Mouse (Mus musculus) hindbrain, embryonic 15.5 days (tissue): Measurements from ENCODE around the gene Tiam1. TPM values are rescaled to one million over a fixed set of nuclear protein-coding genes. Genes with fewer than 3 reads are reported as not detected.

Source experiments
- ATAC-seq: fragments of 200-750 bp; cut with Nextera tagmentation; 2 replicates; pipeline ENCODE4 v1.8.0; 2017; ENCODE audit warnings: low read depth, moderate number of reproducible peaks, moderate TSS enrichment; ENCODE audit not compliant: low FRiP score
- H3K27ac ChIP-seq: fragments of 300-500 bp; sonication (generic); replicated peaks from 2 replicates; pipeline ENCODE4 v1.5.1; 2015; ENCODE audit warnings: mild to moderate bottlenecking, inconsistent platforms
- H3K27me3 ChIP-seq: fragments of 300-500 bp; sonication (generic); 2 replicates; pipeline ENCODE4 v1.6.1; 2015; ENCODE audit warnings: control low read depth, inconsistent platforms
- H3K36me3 ChIP-seq: fragments of 300-500 bp; sonication (generic); 2 replicates; pipeline ENCODE4 v1.6.1; 2015; ENCODE audit warnings: control low read depth, inconsistent platforms
- H3K4me1 ChIP-seq: fragments of 300-500 bp; sonication (generic); replicated peaks from 2 replicates; pipeline ENCODE4 v1.6.1; 2015; ENCODE audit warnings: control low read depth, inconsistent platforms
- H3K4me2 ChIP-seq: fragments of 300-500 bp; sonication (generic); 2 replicates; pipeline ENCODE4 v1.6.1; 2015; ENCODE audit warnings: moderate library complexity, mild to moderate bottlenecking, inconsistent platforms
- H3K4me3 ChIP-seq: fragments of 300-500 bp; sonication (generic); 2 replicates; pipeline ENCODE4 v1.5.1; 2015; ENCODE audit warnings: mild to moderate bottlenecking, inconsistent platforms
- H3K9ac ChIP-seq: fragments of 300-500 bp; sonication (generic); 2 replicates; pipeline ENCODE4 v1.6.1; 2015; ENCODE audit warnings: inconsistent platforms
- H3K9me3 ChIP-seq: fragments of 300-500 bp; sonication (generic); 2 replicates; pipeline ENCODE4 v1.6.1; 2016; ENCODE audit warnings: control low read depth, inconsistent platforms
- WGBS: fragments of 180-500 bp; shearing (Covaris S2); methylation state at CpG from one replicate; pipeline ENCODE4 v1.1.7; 2015; 5-methylcytosine and 5-hydroxymethylcytosine counted together
- polyA plus RNA-seq: library from polyadenylated mRNA; unstranded; fragments of >200 nt; fragmentation: Nextera tagmentation; extraction: Ambion mirVana; gene quantifications from 2 replicates; pipeline ENCODE4 v1.2.1, GENCODE M21; 2015

Gene Tiam1
- 23.8 and 27.3 TPM in 2 replicates for polyA plus RNA-seq

DNA sequence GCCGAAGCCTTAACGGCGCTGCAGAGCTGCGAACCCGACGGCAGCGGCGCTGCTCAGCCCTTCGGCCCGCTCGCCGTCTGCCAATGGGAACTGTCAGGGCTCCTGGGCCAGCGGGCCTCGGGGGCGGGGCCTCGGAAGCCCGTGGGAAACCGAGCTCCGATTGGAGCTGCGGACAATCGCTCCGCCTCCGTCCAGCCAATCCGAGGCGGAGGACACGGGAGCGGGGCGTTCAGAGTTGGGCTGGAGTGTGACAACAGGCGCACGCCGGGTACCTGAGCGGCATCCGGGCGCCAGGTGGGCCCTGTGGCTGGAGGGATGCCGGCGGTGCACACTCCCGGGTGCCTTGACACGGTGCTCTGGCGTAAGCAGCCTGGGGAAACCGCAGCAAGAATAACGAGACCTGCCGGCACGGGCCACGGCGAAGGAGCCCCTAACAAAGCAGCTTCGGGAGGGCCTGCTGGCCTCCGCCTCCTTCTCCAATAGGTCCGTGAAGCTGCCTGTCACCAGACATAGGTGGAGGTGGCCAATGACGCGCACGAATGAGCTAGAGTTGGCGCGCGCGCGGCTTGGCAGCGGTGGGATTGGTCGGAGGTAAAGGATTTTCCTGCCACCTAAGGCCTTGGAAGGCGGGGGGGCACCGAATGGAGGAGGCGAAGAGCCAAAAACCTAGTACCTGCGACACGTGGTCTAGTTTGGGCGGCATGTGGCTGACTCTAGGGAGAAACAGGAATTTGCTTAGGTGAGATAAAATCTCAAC lies at the start of gene Tiam1:
TSS of gene Tiam1 (minus strand) at position 10 of the 757 bp plus-strand sequence.
- H3K27me3 ChIP-seq, result no peaks in the 10 kb centered on the region
- H3K9ac ChIP-seq, result peak within 1 kb of the TSS; percentile 76
- H3K4me1 ChIP-seq, result peaks cover 34% of the 10 kb centered on the region
- no peaks in the 10 kb centered on the region for H3K9me3 ChIP-seq
- peak within 1 kb of the TSS; percentile 62 for H3K4me3 ChIP-seq
- no peaks in the 10 kb centered on the region for H3K36me3 ChIP-seq
- peak within 1 kb of the TSS; percentile 88 for H3K27ac ChIP-seq
- WGBS, result under 1% methylated on average over 64 of the region's 64 CpGs
- ATAC-seq, result peak; percentile 97
- H3K4me2 ChIP-seq, result peak within 1 kb of the TSS; percentile 69

DNA sequence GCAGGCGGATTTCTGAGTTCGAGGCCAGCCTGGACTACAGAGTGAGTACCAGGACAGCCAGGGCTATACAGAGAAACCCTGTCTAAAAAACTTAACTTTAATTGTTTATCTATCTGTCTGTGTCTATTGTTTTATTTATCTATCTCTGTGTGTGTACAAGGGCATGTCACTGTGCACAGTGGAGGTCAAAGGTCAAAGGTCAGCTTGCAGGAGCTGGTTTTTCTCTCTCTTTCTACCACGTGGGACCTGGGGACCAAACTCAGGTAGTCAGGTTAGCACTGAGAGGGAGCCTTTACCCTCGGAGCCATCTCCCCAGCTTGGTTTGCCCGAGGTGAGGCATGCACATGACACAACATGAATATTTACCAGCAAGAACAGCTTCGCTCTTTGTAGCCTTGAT lies 47.7 kb upstream of the Tiam1 start:
- ATAC-seq, result no peak
- no peaks in the 10 kb centered on the region for H3K4me1 ChIP-seq
- WGBS, result 78% methylated on average over 6 of the region's 6 CpGs

DNA sequence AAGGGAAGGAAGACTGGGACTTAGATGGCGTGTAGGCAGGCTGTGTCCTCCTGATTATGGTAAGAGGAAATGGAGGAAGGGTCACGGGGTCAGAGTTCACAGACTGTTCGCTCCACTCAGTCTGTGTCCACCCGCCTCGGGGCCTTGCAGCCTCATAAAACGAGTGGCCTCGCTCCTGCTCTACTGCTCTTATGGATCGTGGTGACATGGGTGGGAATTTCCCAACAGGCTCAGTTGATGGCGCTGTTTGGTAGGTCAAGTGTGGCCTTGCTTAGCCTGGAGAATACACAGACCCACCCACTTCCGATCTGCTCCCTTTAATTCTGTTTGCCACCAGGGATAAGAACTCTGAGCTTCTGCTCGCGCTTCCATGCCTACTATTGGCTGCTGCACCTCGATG lies 43.9 kb upstream of the Tiam1 start:
- Histone ChIP-seq H3K27ac (no peak overlapping the region), H3K4me3 (no peak overlapping the region), H3K9ac (no peak overlapping the region), H3K36me3 (no peaks in the 10 kb centered on the region), H3K4me1 (no peaks in the 10 kb centered on the region), H3K9me3 (no peaks in the 10 kb centered on the region), H3K27me3 (0 out of 2 replicates have a peak, but pooled peaks cover 2% of the 10 kb centered on the region), H3K4me2 (no peak overlapping the region)
- ATAC-seq, result peak; percentile 52; the same call in 1 of the 2 replicates
- WGBS, result 40% methylated on average over 13 of the region's 13 CpGs

More for the DNA sequence above, 47.7 kb upstream of the Tiam1 start:
- H3K36me3 ChIP-seq, result no peaks in the 10 kb centered on the region
- no peak overlapping the region for H3K4me3 ChIP-seq
- H3K9ac ChIP-seq, result no peak overlapping the region
- 0 out of 2 replicates have a peak, but pooled peaks cover 2% of the 10 kb centered on the region for H3K27me3 ChIP-seq
- H3K4me2 ChIP-seq, result no peak overlapping the region
- no peak overlapping the region for H3K27ac ChIP-seq
- no peaks in the 10 kb centered on the region for H3K9me3 ChIP-seq

DNA sequence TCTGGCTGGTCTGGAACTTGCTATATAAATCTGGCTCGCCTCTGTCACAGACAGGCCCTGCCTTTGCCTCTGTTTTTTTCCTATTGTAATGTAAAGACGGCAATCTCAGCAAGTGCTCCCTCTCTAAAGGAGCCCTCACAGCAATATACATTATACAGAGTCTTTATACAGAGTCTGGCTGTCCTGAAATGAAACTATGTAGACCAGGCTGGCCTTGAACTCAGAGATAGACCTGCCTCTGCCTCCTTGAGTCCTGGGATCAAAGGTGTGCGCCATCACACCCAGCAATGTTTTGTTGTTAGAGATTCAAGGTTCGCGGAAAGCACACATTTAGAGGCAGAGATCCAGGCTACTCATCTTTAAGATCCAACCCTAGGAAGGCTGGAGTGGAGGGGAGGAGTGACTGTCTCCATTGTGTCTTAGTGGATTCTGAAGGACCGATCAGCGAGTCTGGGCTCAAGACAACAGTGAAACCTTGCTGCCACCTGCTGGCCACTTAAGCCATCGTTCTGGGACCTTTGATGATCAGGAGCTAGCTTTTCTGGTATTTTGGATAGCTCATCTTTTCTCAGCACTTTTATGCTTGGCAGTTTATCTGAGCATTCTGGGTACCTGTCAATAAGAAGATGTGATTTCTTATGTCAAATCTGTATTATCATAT lies 42.5 kb upstream of the Tiam1 start:
- Histone ChIP-seq H3K36me3 (no peaks in the 10 kb centered on the region), H3K27me3 (0 out of 2 replicates have a peak, but pooled peaks cover 2% of the 10 kb centered on the region), H3K4me3 (no peak overlapping the region), H3K4me1 (no peaks in the 10 kb centered on the region), H3K27ac (no peak overlapping the region), H3K9me3 (no peaks in the 10 kb centered on the region), H3K9ac (no peak overlapping the region), H3K4me2 (no peak overlapping the region)
- WGBS, result 41% methylated on average over 8 of the region's 8 CpGs
- ATAC-seq, result peak; percentile 68

DNA sequence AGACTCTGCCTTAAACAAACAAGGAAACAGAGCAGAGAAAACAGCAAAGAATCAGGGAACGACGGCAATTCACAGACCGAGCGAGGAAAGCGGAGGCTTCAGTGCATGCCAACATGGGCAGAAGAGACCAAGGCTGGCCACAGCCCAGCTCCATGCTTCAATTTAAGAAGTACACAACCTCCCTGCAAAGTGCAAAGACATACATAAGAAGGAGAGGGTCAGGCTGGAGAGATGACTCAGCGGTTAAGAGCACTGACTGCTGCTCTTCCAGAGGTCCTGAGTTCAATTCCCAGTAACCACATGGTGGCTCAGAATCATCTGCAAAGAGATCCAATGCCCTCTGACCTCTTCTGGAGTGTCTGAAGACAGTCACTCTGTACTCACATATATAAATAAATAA lies 40.6 kb upstream of the Tiam1 start:
- no peaks in the 10 kb centered on the region for H3K36me3 ChIP-seq
- H3K27me3 ChIP-seq, result 0 out of 2 replicates have a peak, but pooled peaks cover 2% of the 10 kb centered on the region
- no peak overlapping the region for H3K27ac ChIP-seq
- ATAC-seq, result no peak
- H3K9ac ChIP-seq, result no peak overlapping the region
- 77% methylated on average over 6 of the region's 6 CpGs for WGBS
- no peaks in the 10 kb centered on the region for H3K4me1 ChIP-seq
- H3K4me3 ChIP-seq, result no peak overlapping the region
- no peaks in the 10 kb centered on the region for H3K9me3 ChIP-seq
- no peak overlapping the region for H3K4me2 ChIP-seq

DNA sequence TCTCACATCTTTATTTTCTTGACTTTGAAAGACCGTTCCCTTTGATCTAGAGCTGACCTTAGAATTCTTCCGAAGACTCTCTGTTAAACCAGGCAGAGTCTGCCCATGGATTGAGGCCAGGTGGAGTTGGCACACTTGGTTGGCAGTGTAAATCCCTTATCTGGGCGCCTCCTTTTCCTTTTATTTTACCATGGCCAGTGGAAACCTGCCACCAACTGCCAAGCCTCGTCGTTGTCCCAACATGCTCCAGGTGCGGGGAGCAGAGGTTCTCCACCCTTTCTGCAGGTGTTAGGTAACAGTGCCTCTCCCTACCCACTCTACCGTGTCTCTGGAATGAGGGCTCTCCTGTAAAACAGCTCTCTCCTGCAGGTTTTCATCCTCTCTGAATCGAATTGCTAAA lies 38.1 kb upstream of the Tiam1 start:
- ATAC-seq, result no peak
- Histone ChIP-seq H3K36me3 (no peaks in the 10 kb centered on the region), H3K4me1 (peaks cover 2% of the 10 kb centered on the region), H3K9ac (no peak overlapping the region), H3K27ac (no peak overlapping the region), H3K4me2 (no peak overlapping the region), H3K27me3 (0 out of 2 replicates have a peak, but pooled peaks cover under 1% of the 10 kb centered on the region), H3K4me3 (no peak overlapping the region), H3K9me3 (no peaks in the 10 kb centered on the region)
- 89% methylated on average over 8 of the region's 8 CpGs for WGBS

DNA sequence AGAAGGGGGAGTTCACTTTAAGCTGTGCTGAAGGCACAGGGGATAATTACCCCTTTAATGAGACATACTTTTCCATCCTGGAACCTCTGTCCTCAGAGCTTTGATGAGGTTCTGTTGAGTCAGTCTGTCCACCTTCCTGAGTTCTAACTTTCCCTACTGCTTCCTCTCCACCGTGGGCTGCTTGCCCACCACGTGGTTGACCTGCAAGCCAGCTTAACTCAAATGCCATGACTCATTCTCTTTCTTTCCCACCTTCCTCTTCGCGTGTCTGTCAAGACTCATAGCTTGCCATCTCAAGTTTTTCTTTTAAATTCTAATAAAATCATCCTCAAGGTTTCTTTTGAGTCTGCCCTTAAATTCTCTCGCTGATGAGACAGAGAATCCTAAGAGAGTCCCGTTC lies 37.4 kb upstream of the Tiam1 start:
- ATAC-seq, result no peak

DNA sequence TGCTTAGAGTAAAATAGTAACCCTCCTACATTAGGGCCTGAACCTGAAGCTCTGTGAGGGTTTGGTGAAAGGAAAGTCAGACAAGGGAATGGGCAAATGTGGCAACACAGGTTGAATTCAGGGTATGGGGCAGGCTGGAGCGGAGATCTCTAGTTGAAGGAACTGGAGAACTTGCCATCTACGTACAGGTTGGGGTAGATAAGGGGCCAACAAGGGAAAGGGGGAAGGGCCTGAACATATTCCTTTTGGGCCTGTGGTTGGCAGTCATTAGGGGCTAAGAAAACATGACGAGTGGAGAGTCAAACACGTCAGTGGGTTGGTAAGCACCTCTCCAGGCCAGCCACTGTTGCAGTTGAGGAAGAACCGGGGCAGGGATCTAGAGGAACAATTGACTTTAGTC lies 36.3 kb upstream of the Tiam1 start:
- WGBS, result 90% methylated on average over 5 of the region's 5 CpGs

More for the DNA sequence above, 37.4 kb upstream of the Tiam1 start:
- Histone ChIP-seq H3K4me1 (peaks cover 9% of the 10 kb centered on the region), H3K36me3 (no peaks in the 10 kb centered on the region), H3K27ac (no peak overlapping the region), H3K4me2 (no peak overlapping the region), H3K9ac (no peak overlapping the region), H3K4me3 (no peak overlapping the region), H3K27me3 (no peaks in the 10 kb centered on the region), H3K9me3 (no peaks in the 10 kb centered on the region)
- WGBS, result 90% methylated on average over 6 of the region's 6 CpGs

DNA sequence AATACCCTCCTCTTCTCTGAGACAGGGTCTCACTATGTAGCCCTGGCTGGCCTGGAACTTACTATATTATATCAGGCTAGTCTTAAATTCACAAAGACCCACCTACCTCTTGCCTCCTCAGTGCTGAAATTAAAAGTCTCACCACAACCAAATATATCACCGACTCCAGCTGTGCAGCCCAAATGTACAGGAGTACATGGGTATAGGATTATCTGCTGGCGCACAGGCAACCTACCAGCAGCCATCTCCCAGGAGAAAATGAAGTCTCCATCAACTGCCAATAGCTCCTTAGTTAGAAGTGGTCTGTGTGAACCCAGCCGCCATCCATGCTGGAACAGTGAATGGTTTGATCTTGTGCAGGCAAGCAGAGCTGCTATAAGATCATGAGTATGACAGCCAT lies 34.8 kb upstream of the Tiam1 start:
- ATAC-seq, result no peak
- no peak overlapping the region for H3K9ac ChIP-seq
- no peaks in the 10 kb centered on the region for H3K9me3 ChIP-seq
- WGBS, result 96% methylated on average over 3 of the region's 3 CpGs
- H3K4me2 ChIP-seq, result no peak overlapping the region
- no peaks in the 10 kb centered on the region for H3K27me3 ChIP-seq
- peaks cover 10% of the 10 kb centered on the region for H3K4me1 ChIP-seq
- no peak overlapping the region for H3K27ac ChIP-seq
- H3K36me3 ChIP-seq, result no peaks in the 10 kb centered on the region
- H3K4me3 ChIP-seq, result no peak overlapping the region

More for the DNA sequence above, 36.3 kb upstream of the Tiam1 start:
- no peaks in the 10 kb centered on the region for H3K36me3 ChIP-seq
- H3K4me1 ChIP-seq, result peaks cover 10% of the 10 kb centered on the region
- no peak for ATAC-seq
- H3K4me2 ChIP-seq, result no peak overlapping the region
- no peak overlapping the region for H3K9ac ChIP-seq
- no peaks in the 10 kb centered on the region for H3K27me3 ChIP-seq
- H3K27ac ChIP-seq, result no peak overlapping the region
- H3K9me3 ChIP-seq, result no peaks in the 10 kb centered on the region
- H3K4me3 ChIP-seq, result no peak overlapping the region

DNA sequence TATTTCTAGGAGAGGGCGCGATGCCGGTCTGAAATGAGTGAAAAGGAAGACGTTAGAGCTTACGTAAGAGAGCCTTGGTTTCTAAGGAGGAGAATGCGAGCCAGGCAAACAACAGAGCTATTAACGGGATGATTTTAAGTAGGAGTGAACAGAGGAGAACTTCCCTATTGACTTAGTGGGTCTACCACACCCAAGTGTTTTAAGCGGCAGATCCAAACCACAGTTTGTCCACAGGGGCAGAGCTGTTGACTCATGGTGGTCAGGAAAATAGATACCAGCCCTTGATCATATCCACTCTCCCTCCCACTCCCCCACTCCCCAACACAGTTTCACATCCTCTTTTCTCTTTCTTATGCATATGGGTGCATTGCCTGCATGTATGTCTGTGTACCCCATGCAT lies 33.9 kb upstream of the Tiam1 start:
- Histone ChIP-seq H3K4me2 (no peak overlapping the region), H3K27ac (no peak overlapping the region), H3K9ac (no peak overlapping the region), H3K4me1 (peaks cover 10% of the 10 kb centered on the region), H3K27me3 (no peaks in the 10 kb centered on the region), H3K4me3 (no peak overlapping the region), H3K9me3 (no peaks in the 10 kb centered on the region), H3K36me3 (no peaks in the 10 kb centered on the region)
- 89% methylated on average over 8 of the region's 8 CpGs for WGBS
- no peak for ATAC-seq

DNA sequence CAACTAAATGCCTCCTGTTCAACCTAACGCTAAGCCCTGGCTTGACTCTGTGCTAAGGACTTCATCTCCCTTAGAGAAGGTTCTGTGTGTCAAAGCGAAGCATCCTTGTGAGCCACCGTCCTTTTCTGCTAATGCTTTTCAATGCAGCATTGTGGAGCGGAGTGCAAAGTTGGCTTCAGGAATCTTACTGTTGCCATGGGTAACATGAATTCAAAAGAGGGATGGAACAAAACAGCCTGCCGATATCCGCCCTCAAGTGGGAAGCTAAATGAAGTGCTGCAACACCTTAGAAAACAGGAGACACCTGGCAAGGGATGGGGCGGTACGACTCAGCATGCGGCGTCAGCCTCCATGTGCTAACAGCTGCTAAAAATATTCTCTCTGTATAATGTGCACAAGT lies 32.9 kb upstream of the Tiam1 start:
- Histone ChIP-seq H3K27me3 (no peaks in the 10 kb centered on the region), H3K27ac (no peak overlapping the region), H3K4me1 (peaks cover 10% of the 10 kb centered on the region), H3K9ac (no peak overlapping the region), H3K4me2 (peak overlapping the region; percentile 31), H3K9me3 (no peaks in the 10 kb centered on the region), H3K4me3 (no peak overlapping the region), H3K36me3 (no peaks in the 10 kb centered on the region)
- ATAC-seq, result peak; percentile 79
- WGBS, result 22% methylated on average over 10 of the region's 10 CpGs

DNA sequence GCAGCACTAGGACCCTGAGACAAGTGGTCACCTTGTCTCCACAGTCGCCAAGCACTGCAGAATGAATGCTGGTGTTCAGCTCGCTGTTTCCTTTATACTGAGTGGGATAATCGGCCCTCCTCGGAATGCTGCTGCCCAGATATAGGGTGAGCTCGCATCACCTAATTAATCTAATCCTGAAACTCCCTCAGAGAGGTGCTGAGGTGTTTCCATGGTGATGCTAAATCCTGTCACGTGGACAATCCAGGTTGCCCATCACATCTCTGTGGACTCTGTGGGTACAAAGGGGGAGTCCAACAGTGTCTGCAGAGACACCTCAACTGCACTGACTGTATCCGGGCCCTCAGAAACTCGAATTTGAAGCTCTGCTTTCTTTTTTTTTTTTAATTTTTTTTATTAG lies 27.8 kb upstream of the Tiam1 start:
- no peak for ATAC-seq
- H3K9me3 ChIP-seq, result no peaks in the 10 kb centered on the region
- H3K4me3 ChIP-seq, result no peak overlapping the region
- H3K4me2 ChIP-seq, result no peak overlapping the region
- H3K27ac ChIP-seq, result no peak overlapping the region
- 39% methylated on average over 8 of the region's 8 CpGs for WGBS
- H3K9ac ChIP-seq, result no peak overlapping the region
- H3K36me3 ChIP-seq, result no peaks in the 10 kb centered on the region
- peaks cover 9% of the 10 kb centered on the region for H3K4me1 ChIP-seq
- H3K27me3 ChIP-seq, result no peaks in the 10 kb centered on the region
